Mouse (Mus musculus) heart, embryonic 11.5 days (tissue): Measurements from ENCODE around the gene Kat7. TPM values are rescaled to one million over a fixed set of nuclear protein-coding genes. Genes with fewer than 3 reads are reported as not detected.

Experiments used
- ATAC-seq: fragments of 200-750 bp; cut with Nextera tagmentation; replicated peaks from 2 replicates; pipeline ENCODE4 v1.8.0; 2017; ENCODE audit warnings: moderate library complexity; ENCODE audit not compliant: insufficient number of reproducible peaks, low FRiP score, low TSS enrichment
- H3K27ac ChIP-seq: fragments of 300-500 bp; sonication (generic); 2 replicates; pipeline ENCODE4 v1.5.1; 2014; ENCODE audit warnings: mild to moderate bottlenecking, low read depth, low read length
- H3K27me3 ChIP-seq: fragments of 300-500 bp; sonication (generic); 2 replicates; pipeline ENCODE4 v1.6.1; 2014; ENCODE audit warnings: mild to moderate bottlenecking, low read length, mixed read lengths; ENCODE audit not compliant: control insufficient read depth, insufficient read depth
- H3K36me3 ChIP-seq: fragments of 300-500 bp; sonication (generic); 2 replicates; pipeline ENCODE4 v1.6.1; 2014; ENCODE audit warnings: mild to moderate bottlenecking, low read length, moderate library complexity, mixed read lengths; ENCODE audit not compliant: control insufficient read depth, insufficient read depth
- H3K4me1 ChIP-seq: fragments of 300-500 bp; sonication (generic); 2 replicates; pipeline ENCODE4 v1.6.1; 2014; ENCODE audit warnings: low read length; ENCODE audit not compliant: control insufficient read depth, insufficient read depth
- H3K4me2 ChIP-seq: fragments of 300-500 bp; sonication (generic); 2 replicates; pipeline ENCODE4 v1.6.1; 2014; ENCODE audit warnings: mild to moderate bottlenecking, moderate library complexity
- H3K4me3 ChIP-seq: fragments of 300-500 bp; sonication (generic); 2 replicates; pipeline ENCODE4 v1.5.1; 2014; ENCODE audit warnings: low read depth, low read length
- H3K9ac ChIP-seq: fragments of 300-500 bp; sonication (generic); 2 replicates; pipeline ENCODE4 v1.6.1; 2014; ENCODE audit warnings: mild to moderate bottlenecking, low read depth, low read length, moderate library complexity
- H3K9me3 ChIP-seq: fragments of 300-500 bp; sonication (generic); replicated peaks from 2 replicates; pipeline ENCODE4 v1.6.1; 2016; ENCODE audit warnings: low read length; ENCODE audit not compliant: control insufficient read depth
- WGBS: fragments of 180-500 bp; shearing (Covaris S2); extraction: QIAGEN DNeasy Blood & Tissue Kit; methylation state at CpG from one replicate; pipeline ENCODE4 v1.1.7; 2014; ENCODE audit not compliant: insufficient replicate concordance; 5-methylcytosine and 5-hydroxymethylcytosine counted together
- polyA plus RNA-seq: library from polyadenylated mRNA; unstranded; fragments of >200 nt; fragmentation: Nextera tagmentation; extraction: Ambion mirVana; gene quantifications from 2 replicates; pipeline ENCODE4 v1.2.1, GENCODE M21; 2014

The Kat7 gene
- 43.2 and 55.1 TPM in 2 replicates for polyA plus RNA-seq

DNA sequence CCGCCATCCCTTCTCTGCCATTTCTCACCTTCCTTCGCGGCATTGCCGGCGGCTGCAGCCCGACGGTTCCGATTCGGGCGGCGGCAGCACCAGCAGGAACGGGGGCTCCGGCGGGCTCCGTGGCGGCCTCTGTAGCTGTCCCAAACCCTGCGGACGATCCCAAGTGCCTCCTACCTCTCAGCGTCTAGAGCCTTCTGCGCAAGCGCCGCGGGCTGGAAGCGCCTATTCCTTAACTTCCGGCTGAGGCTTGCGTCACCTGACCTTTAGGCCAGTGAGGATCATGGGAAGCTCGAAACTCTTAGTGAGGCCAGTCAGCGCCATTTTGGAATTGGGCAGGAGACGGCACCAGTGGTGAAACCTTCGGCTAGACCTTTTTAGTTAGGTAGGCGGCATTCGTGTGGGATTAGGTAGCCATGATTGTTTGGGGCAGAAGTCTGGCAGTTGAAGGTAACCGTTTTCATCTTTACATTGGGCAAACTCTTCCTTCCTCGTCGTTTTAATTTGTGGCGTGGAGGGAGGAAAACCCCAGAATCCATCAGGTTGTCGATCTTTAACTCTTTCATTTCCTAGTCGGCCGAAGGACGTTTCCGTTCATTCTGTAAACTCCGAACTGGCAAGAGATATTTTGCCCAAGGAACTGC is at the start of gene Kat7:
TSS of gene Kat7 (minus strand) at position 240 of the 641 bp plus-strand sequence.
- WGBS = under 1% methylated on average over 42 of the region's 42 CpGs
- peak within 1 kb of the TSS; percentile 99 for H3K27ac ChIP-seq
- H3K9ac ChIP-seq = peak within 1 kb of the TSS; percentile 99
- H3K4me3 ChIP-seq = peak within 1 kb of the TSS; percentile 98
- peak; percentile 93 for ATAC-seq
- no peaks in the 10 kb centered on the region for H3K9me3 ChIP-seq
- H3K36me3 ChIP-seq = peaks cover 7% of the 10 kb centered on the region; the same call in 1 of the 2 replicates
- no peaks in the 10 kb centered on the region for H3K27me3 ChIP-seq
- peaks cover 14% of the 10 kb centered on the region for H3K4me1 ChIP-seq
- H3K4me2 ChIP-seq = peak within 1 kb of the TSS; percentile 83

GRCm38 (mm10) chr11:95358263-95358662 is 48.2 kb upstream of the Kat7 start:
- Histone ChIP-seq H3K27ac (no peak overlapping the region), H3K9me3 (no peaks in the 10 kb centered on the region), H3K4me3 (no peak overlapping the region), H3K4me1 (peaks cover 17% of the 10 kb centered on the region), H3K4me2 (no peak overlapping the region), H3K9ac (no peak overlapping the region), H3K27me3 (no peaks in the 10 kb centered on the region), H3K36me3 (no peaks in the 10 kb centered on the region)
- ATAC-seq = no peak
- WGBS = 65% methylated on average over 3 of the region's 3 CpGs

GRCm38 (mm10) chr11:95356469-95357273 is 46.6 kb upstream of the Kat7 start:
- Histone ChIP-seq H3K9ac (peak overlapping the region; percentile 16; the same call in 1 of the 2 replicates), H3K4me2 (peak overlapping the region; percentile 29), H3K27ac (peak overlapping the region; percentile 84), H3K36me3 (no peaks in the 10 kb centered on the region), H3K27me3 (no peaks in the 10 kb centered on the region), H3K4me3 (no peak overlapping the region), H3K9me3 (no peaks in the 10 kb centered on the region), H3K4me1 (peaks cover 17% of the 10 kb centered on the region)
- ATAC-seq = peak; percentile 95
- WGBS = 48% methylated on average over 17 of the region's 17 CpGs

DNA sequence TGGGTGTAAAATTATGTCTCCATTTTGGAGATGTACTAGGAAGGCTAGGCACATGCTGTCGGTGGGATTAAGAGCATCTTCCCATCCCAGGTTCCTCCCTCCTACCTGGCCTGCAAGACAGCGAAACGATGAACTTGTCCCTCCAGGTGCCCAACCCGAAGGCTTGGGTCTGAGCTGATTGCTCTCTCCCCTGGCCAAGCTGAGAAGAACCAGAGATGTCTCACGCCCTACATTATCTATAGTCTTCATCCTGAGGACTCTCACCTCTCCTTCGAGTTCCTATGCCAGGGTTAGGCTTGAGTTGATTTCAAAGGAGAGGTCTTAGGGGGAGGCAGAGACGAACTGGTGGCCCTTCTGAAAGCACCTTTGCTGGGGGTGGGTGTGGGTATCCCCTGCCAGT is 46.0 kb upstream of the Kat7 start:
- WGBS = 68% methylated on average over 7 of the region's 7 CpGs
- no peaks in the 10 kb centered on the region for H3K27me3 ChIP-seq
- H3K4me1 ChIP-seq = peaks cover 17% of the 10 kb centered on the region
- no peak overlapping the region for H3K4me3 ChIP-seq
- H3K27ac ChIP-seq = peak overlapping the region; percentile 84
- no peak for ATAC-seq
- no peaks in the 10 kb centered on the region for H3K36me3 ChIP-seq
- H3K9ac ChIP-seq = no peak overlapping the region
- H3K4me2 ChIP-seq = peak overlapping the region; percentile 17
- no peaks in the 10 kb centered on the region for H3K9me3 ChIP-seq

DNA sequence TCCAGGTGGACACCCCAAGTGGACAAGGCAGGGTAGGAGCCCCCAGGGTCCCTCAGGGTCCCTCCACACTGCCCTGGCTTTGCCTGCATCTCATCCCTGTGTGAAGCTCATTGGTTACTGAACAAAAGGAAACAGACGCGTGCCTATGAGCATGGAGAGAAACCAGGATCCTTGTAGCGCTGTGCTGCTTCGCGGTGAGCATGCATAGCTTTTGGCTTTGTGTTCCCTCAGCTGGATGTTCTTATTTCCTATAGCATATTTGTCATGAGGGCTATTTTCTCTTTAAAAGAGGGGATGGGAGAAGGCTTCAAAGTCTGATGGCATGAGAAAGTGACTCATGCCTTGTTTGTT is 45.6 kb upstream of the Kat7 start:
- Histone ChIP-seq H3K27ac (peak overlapping the region; percentile 84), H3K4me2 (peak overlapping the region; percentile 31; the same call in 1 of the 2 replicates), H3K36me3 (no peaks in the 10 kb centered on the region), H3K4me1 (peaks cover 17% of the 10 kb centered on the region), H3K4me3 (no peak overlapping the region), H3K9me3 (no peaks in the 10 kb centered on the region), H3K9ac (peak overlapping the region; percentile 23), H3K27me3 (no peaks in the 10 kb centered on the region)
- 93% methylated on average over 5 of the region's 5 CpGs for WGBS
- no peak for ATAC-seq

DNA sequence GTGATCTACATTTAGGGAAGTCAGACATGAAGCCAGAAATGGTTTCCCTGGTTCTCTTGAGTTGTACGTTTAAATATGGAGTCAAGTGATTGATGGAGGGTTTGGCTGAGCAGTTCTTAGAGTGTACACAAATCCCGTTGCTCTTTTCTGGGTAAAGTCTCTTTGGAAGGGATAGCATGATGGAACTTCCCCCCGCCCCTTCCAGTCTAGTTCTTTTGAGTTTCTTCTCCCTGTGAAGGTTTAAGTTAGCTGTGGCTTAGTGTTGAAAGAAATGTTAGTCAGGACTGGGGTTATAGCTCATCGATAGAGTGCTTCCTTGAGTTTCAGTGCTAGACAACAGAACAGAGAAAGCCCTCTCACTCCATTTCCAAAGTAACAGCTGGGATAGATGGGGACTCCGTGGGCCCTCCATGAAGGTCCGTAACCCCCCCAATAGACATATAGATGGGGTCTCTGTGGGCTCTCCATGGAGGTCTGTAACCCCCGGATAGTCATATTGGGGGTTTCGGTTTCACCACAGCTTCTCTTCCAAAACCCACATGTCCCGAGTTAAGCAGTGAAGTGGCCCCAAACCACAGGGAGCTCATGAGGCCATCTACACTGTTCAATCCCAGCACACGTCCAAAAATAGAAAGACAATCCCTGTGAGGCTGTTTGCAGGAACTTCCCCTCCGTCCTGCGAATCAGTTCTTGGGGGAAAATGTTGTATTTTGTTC is 45.1 kb upstream of the Kat7 start:
- WGBS = 78% methylated on average over 12 of the region's 12 CpGs

GRCm38 (mm10) chr11:95354228-95354944 is 44.3 kb upstream of the Kat7 start:
- ATAC-seq = no peak
- no peaks in the 10 kb centered on the region for H3K27me3 ChIP-seq
- H3K4me2 ChIP-seq = no peak overlapping the region
- H3K36me3 ChIP-seq = no peaks in the 10 kb centered on the region
- H3K9ac ChIP-seq = no peak overlapping the region
- WGBS = 88% methylated on average over 14 of the region's 14 CpGs
- H3K4me1 ChIP-seq = peaks cover 20% of the 10 kb centered on the region
- no peak overlapping the region for H3K27ac ChIP-seq
- H3K9me3 ChIP-seq = no peaks in the 10 kb centered on the region
- H3K4me3 ChIP-seq = no peak overlapping the region

More for the DNA sequence above, 45.1 kb upstream of the Kat7 start:
- Histone ChIP-seq H3K4me3 (no peak overlapping the region), H3K9me3 (no peaks in the 10 kb centered on the region), H3K4me2 (peak overlapping the region; percentile 31; the same call in 1 of the 2 replicates), H3K4me1 (peaks cover 20% of the 10 kb centered on the region), H3K36me3 (no peaks in the 10 kb centered on the region), H3K27ac (peak overlapping the region; percentile 84), H3K9ac (peak overlapping the region; percentile 23), H3K27me3 (no peaks in the 10 kb centered on the region)
- no peak for ATAC-seq

DNA sequence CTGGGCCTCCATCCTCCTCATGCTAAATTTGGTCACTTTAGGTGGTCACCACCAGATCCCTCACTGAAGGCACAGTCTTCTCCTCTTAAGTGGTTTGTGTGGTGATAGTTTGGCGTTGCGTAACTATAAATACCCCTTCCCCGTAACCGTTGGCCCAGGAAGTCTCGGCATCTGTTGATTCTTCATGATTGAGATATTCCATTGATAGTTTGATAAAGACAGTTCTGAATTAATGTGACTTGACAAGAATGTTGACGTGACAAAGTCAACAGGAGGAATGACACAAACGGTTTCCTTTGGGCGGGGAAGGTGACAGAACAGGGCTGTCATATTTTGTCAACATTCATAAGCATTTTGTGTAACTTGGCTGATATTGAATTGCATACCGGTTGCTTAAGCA is 43.2 kb upstream of the Kat7 start:
- WGBS = 77% methylated on average over 9 of the region's 9 CpGs
- Histone ChIP-seq H3K4me1 (peaks cover 20% of the 10 kb centered on the region), H3K9ac (no peak overlapping the region), H3K27ac (no peak overlapping the region), H3K4me3 (no peak overlapping the region), H3K4me2 (no peak overlapping the region), H3K27me3 (no peaks in the 10 kb centered on the region), H3K36me3 (no peaks in the 10 kb centered on the region), H3K9me3 (no peaks in the 10 kb centered on the region)
- ATAC-seq = no peak
